Mouse (Mus musculus): Measurements from ENCODE around the gene Kcnq1.

The Kcnq1 gene

DNA sequence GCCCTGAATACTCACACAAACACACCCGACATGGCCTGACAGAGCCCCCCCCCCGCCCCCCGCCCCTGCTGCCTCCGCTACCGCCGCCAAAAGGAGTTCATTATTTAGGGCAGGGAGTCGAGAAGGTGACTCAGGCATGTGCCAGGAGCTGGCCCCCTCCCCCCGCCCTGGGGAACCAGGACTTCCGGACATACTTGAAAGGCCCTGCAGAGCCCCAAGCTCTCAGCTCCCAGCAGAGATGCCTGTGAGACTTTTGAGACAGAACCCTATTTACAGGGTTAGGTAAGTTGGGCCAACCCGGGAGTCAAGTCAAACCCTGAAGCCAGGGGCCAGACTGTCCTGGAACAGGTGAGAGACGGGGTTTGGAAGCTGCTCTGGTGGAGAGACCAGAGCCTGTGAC is 355.8 kb downstream of the Kcnq1 start:
- DNase-seq (ENCODE audit: extremely low spot score) = peak; percentile 22

DNA sequence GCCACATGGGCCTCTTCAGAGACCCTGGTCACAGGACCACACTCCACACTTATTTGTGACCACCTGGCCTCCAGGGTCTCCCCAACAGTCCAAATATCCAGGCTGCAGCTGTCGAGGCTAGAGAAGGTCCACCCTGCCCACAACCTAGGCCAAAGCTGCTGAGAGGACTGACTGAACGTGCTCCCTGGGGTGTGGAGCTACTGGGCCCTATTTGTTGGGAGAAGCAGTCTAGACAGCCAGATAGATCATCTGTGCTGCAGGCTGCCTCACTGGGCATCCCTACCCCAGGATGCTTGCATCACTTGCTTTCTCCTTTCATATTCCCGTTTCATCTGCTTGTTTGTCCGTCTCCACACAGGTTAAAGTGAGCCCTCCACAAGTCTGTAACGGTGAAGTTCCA is 356.4 kb downstream of the Kcnq1 start:
- no peak for DNase-seq (ENCODE audit: extremely low spot score)

DNA sequence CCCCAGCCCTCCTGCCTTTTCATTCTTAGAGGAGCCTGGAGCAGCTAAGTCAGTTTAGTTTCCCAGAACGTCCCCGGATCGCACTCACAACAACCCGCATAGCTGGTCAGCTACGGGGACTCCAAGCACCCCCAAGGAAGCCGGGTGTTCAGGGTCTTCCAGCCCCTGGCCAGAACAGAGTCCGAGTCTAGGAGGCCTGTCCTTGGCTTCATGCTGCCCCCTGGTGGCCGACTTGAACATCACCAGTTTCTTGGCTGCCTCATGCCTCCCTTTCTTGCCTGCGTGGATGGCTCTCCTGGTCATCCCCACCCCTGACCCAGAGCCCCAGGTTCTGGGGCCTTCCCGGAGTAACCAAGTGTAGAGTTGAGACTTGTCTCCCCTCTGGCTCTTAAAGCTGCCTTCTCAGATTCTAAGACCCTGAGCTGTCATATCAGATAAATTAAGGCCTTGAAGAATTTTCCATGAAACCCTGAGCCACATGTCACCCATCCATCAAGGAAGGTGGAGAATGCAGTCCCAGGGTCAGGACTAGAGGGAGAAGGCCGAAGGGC is 357.8 kb downstream of the Kcnq1 start:
- peak; percentile 84 for DNase-seq (ENCODE audit: extremely low spot score)

DNA sequence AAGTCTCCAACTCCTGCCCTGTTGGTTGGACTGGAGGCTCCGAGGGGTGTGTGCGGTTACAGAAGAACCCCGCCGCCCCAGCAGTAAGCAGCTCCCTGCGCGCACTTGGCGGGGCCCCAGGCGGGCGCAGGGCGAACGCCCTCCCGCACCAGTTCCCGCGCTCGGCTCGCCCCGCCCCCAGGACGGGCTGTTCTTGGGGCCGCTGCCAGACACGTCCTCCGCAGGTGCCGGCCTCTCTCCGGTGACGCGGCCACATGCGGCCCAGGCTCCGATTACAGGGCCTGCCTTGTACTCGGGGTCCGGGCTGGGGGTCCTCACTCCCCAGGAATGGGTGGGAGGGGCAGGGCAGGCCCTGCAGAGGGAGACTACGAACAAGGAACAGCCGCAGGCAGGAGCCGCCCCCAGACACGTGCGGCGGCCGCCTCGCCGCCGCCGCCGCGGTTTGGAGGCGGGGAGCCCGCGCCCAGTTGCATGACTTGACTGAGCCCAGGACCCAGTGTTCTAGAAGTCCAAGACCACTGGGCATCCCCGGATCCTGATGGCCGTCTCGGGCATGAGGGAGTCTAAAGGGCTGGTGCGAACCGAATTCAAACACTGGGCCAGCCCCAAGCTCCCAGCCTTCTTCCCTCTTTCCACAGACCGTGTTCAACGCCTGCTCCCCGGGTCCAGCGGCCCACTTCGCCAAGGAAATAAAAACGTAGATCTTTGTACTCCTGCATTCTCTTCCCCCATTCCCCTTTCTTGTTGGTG is 358.8 kb downstream of the Kcnq1 start:
- peak; percentile 74 for DNase-seq (ENCODE audit: extremely low spot score)

DNA sequence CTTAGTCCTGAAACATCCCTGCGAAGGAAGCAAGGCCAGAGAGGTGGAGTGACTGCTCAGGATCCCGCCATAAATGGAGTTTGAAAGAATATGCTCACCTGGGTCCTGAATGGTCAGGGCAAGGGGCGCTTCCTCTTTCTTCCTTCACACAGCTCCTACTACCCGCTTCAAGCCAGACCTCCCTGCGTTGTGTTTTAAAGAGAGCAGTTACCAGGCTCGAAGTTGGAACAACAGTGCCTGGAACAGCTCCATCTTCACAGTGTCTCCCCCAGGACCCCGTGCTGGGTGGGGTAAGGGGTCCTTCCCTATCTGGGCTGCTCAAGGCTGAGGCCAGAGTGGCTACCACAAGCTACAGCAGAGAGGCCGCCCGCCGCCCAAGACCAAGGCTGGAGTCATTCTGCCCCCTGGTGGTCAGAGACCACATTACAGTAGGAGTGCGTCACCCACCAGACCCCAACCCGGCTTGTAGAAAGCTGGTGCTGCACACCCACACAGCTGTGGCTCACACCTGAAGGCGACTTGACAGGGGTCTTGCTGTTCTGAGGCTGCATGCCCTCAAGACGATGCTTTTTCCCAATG is 360.0 kb downstream of the Kcnq1 start:
- DNase-seq (ENCODE audit: extremely low spot score) = peak; percentile 86

DNA sequence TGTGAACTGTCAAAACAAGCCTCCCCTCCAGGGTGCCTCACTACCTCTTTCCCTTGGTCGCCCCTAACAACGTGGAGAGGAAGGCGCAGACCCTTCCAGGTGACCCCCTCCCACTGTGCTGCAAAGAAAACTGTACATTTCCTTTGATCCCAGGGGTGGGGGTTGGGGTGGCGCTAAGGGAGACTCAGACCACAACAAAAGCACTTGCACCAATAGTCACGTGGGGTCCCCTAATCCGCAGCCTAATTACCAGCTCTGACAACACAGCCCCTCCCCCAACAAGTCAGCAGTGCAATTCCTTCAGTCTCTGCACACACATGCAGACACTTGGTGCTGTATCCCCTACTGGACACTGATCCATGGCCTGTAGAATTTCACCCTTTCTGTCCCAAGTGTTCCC is 361.6 kb downstream of the Kcnq1 start:
- peak; percentile 35 for DNase-seq (ENCODE audit: extremely low spot score)

DNA sequence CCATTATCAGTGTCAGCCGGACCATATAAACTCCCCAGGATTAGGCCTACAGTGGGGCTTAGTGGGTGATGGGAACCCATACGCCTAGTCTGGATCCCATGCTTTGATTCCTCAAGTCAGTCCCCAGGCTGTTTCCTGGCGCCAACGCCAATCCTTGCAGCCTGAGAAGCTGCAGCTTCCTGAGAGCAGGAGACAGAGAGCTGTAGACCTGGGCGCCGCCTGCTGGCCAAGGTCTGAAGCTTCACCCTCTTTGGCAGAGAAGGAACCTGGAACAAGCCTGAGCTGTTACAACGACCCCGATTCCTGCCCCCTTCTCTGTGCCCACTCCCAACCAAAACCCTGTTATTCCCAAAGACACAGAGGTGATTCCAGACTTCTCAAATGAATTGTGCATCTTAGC is 363.8 kb downstream of the Kcnq1 start:
- DNase-seq (ENCODE audit: extremely low spot score) = peak; percentile 71

DNA sequence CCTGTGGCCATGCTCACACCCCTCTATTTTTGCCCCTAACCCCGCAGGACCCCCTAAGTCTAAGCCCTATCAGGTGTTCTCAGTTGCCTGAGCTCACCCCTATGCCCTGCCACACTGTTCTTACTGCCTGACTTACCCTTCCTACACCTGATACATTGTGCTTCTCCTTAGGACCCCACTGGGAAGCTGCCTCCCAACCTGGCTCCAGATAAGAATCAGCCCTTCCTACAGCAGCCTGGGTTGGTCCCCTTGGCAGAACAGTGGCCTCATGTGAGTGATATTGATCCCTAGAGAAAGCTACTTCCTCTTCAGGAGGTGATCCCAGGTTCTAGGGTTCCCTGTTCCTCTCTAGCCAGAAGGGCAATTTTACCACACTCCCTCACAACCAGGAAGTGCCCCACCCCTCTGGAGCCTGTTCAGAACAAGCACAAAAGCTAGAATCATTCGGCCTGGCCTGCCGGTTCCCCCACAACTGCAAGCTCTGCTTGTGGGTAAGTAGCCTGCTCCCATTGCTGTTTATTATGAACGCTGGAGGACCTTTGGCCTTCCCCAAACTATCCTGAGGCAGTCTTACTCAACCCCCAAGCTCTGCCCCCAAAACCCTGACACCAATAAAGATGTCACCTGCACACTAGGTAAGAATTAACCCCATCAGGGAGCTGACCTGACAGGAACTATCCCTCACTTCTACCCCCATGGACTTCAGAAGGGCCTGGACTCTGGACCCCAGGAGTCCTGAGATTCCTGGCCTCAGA is 367.4 kb downstream of the Kcnq1 start, which contains the start of gene Slc22a18:
Gene Slc22a18, plus strand, starts transcription at position 390 of the 755 bp plus-strand sequence.
- no peak for DNase-seq (ENCODE audit: extremely low spot score)

DNA sequence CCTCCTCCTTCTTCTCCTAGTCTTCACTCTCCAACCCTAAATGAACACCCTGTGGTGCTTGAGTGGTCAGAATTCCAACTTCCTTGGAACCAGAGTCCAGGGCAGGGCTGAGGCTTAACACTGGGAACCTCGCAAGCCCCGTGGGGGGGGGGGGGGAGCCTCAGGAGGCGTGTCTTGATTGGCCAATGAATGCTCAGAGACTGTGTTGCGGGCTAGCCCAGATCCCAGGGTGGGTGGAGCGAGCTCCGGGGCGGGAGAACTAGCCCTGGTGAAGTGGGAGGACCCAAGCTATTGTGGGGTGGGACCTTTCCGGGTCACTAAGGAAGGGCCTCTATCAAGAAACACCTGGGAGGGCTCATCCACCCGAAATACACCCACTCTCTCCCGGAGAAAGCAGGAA is 368.6 kb downstream of the Kcnq1 start:
- no peak for DNase-seq (ENCODE audit: extremely low spot score)

DNA sequence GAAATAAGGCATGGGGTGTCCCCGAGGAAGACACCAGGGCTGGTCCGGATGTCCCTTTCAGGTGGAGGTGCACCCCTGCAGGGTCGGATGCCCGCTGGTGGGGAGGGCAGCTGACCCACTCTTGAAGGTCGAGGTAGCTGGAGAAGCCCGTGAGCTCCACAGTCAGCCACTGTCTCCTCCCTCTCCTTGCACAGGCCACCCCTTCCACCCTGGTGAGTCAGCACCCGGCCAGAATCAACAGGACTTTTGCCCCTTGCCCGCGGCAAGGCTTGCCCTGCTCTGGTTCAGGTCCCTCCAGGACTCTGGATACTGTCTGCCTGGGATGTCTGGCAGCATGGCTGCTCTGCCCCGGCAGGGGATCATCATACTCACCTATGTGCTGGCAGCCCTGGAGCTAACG is 369.7 kb downstream of the Kcnq1 start:
- DNase-seq (ENCODE audit: extremely low spot score) = no peak
